Mouse (Mus musculus) limb, embryonic 13.5 days (tissue): ENCODE measurements around the gene Naip1. TPM values are rescaled to one million over a fixed set of nuclear protein-coding genes. Genes with fewer than 3 reads are reported as not detected.

Experiments
- polyA plus RNA-seq: library from polyadenylated mRNA; unstranded; fragments of >200 nt; fragmentation: Nextera tagmentation; extraction: Ambion mirVana; gene quantifications from 2 replicates; pipeline ENCODE4 v1.2.1, GENCODE M21; 2015

Gene Naip1
- polyA plus RNA-seq, 1 experiment from 2014 or later: 0.04 TPM

Other genes starting within 250 kb of the Naip1 start
- gene Naip5, start 206.5 kb downstream of the Naip1 start, polyA plus RNA-seq: 0.15 and 0.18 TPM in 2 replicates
- gene Naip6, start 135.2 kb downstream of the Naip1 start, polyA plus RNA-seq: 0.09 and 0.10 TPM in 2 replicates
- gene Gtf2h2, start 39.7 kb upstream of the Naip1 start, polyA plus RNA-seq: 86.0 and 93.9 TPM in 2 replicates
- gene Ocln, start 99.8 kb upstream of the Naip1 start, polyA plus RNA-seq: 3.8 TPM in 2 replicates
- 4.0 TPM in 2 replicates for gene Marveld2, start 164.1 kb upstream of the Naip1 start, polyA plus RNA-seq
- gene Ak6, start 198.1 kb upstream of the Naip1 start, polyA plus RNA-seq: 282 and 298 TPM in 2 replicates
- gene Rad17, start 198.2 kb upstream of the Naip1 start, polyA plus RNA-seq: 24.5 and 26.2 TPM in 2 replicates
- gene Taf9, start 198.7 kb upstream of the Naip1 start, polyA plus RNA-seq: 18.4 and 18.9 TPM in 2 replicates
- 4.8 and 5.2 TPM in 2 replicates for gene Ccdc125, start 216.8 kb upstream of the Naip1 start, polyA plus RNA-seq